Mouse (Mus musculus): ENCODE data around the gene Ngef.

GRCm38 (mm10) chr1:87578965-87579364 lies 5.3 kb upstream of the Ngef start:
- TF ChIP-seq POLR2A (IDR thresholded peaks at IDR 0.05; ENCODE audit: insufficient read length, low read depth) (no peak), REST (IDR thresholded peaks at IDR 0.05; ENCODE audit: insufficient read depth, insufficient read length) (no peak), CEBPB (IDR thresholded peaks at IDR 0.05; ENCODE audit: insufficient read depth, poor library complexity, severe bottlenecking) (no peak), MYOD1 (IDR thresholded peaks at IDR 0.05; ENCODE audit: control insufficient read depth in 1 of 3, insufficient read length in 2 of 3, low read depth in 2 of 3) (no peak), USF1 (IDR thresholded peaks at IDR 0.05; ENCODE audit: low read depth) (no peak), E2F4 (IDR thresholded peaks at IDR 0.05; ENCODE audit: insufficient read depth) (no peak), MAX (IDR thresholded peaks at IDR 0.05; ENCODE audit: low read depth) (no peak), TCF12 (IDR thresholded peaks at IDR 0.05; ENCODE audit: insufficient read depth, poor library complexity, severe bottlenecking) (no peak)

Measured in myocyte (in vitro differentiated cells).